Comparison of ENCODE assay signal across 7 mouse cellular contexts in the genomic region with DNA sequence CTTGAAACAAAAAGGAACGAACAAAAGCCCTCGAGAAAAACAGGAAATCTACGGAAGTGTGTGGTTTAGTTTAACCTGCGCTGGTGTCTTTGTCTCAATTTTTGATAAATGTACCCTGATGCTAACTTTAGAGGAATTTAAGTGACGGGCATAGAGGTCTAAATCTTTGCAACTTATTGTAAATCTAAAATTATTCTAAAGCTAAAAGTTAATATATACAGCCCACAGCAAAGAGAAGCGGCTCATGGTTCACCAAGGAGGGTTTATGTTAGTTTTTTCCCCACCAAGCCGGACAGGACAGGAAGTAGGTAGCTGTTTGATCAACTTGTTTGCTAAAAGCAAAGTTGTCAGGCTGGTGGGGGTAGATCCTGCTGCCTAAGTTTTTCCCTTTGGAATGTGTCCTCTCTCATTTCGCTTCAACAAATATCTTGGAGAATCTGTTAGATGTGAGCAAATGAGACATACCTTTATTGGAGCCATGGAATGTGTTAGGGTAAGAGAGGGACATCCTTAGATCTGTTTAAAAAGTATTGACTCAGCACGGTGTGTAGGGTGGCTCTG. TPM values are rescaled to one million over a fixed set of nuclear protein-coding genes. Genes with fewer than 3 reads are reported as not detected.
DNase-seq lines count a peak whose midpoint lies in the region; ATAC-seq and TF ChIP-seq lines count a peak whose summit lies in the region.

No protein-coding gene starts in this region.

- no peaks in the 10 kb centered on the region for H3K9me3 ChIP-seq in forebrain, postnatal 0 days (ENCODE audit: low read length)
- H3K9me3 ChIP-seq in liver, embryonic 13.5 days (replicated peaks) = no peaks in the 10 kb centered on the region

- no peak for DNase-seq in spleen, adult 2 months (ENCODE audit: low read depth in 1 of 2, low spot score in 2 of 2)
- no peak for DNase-seq in spleen, postnatal 14 days (ENCODE audit: low spot score in 2 of 2)
- no peak for DNase-seq in forebrain, postnatal 0 days
- DNase-seq in liver, embryonic 13.5 days = no peak
- no peak for DNase-seq in cerebellum, adult 9-10 months
- no peak for DNase-seq in urinary bladder, postnatal 25 days (ENCODE audit: low spot score)
- no peak for DNase-seq in kidney, adult 9 months

- H3K36me3 ChIP-seq in spleen, adult 2 months (ENCODE audit: control insufficient read depth, insufficient read depth, low read length) = no peaks in the 10 kb centered on the region
- H3K36me3 ChIP-seq in forebrain, postnatal 0 days (ENCODE audit: insufficient read depth) = peaks cover 12% of the 10 kb centered on the region
- H3K36me3 ChIP-seq in liver, embryonic 13.5 days = peaks cover 13% of the 10 kb centered on the region

- WGBS in spleen, adult 2 months = 9% methylated on average over 9 of the region's 9 CpGs
- WGBS in forebrain, postnatal 0 days = 65% methylated on average over 9 of the region's 9 CpGs
- WGBS in liver, embryonic 13.5 days (ENCODE audit: insufficient replicate concordance) = 10% methylated on average over 9 of the region's 9 CpGs

- H3K4me3 ChIP-seq in spleen, adult 2 months (ENCODE audit: extremely low read depth, insufficient read depth, insufficient read length) = peak overlapping the region; percentile 80
- H3K4me3 ChIP-seq in forebrain, postnatal 0 days (ENCODE audit: low read depth, low read length) = peak overlapping the region; percentile 45
- H3K4me3 ChIP-seq in liver, embryonic 13.5 days (replicated peaks) = peak overlapping the region; percentile 66

- ATAC-seq in forebrain, postnatal 0 days = no peak
- ATAC-seq in liver, embryonic 13.5 days (ENCODE audit: low read depth) = no peak

- H3K27me3 ChIP-seq in spleen, adult 2 months (ENCODE audit: control insufficient read depth, insufficient read depth, low read length) = no peaks in the 10 kb centered on the region
- H3K27me3 ChIP-seq in forebrain, postnatal 0 days (ENCODE audit: insufficient read depth, low read length) = peaks cover 4% of the 10 kb centered on the region; the same call in 1 of the 2 replicates
- peaks cover 7% of the 10 kb centered on the region; the same call in 1 of the 2 replicates for H3K27me3 ChIP-seq in liver, embryonic 13.5 days

- TF ChIP-seq POLR2A in spleen, adult 2 months (IDR thresholded peaks at IDR 0.05; ENCODE audit: low read depth, low read length) = no peak

- no peak for TF ChIP-seq CTCF in spleen, adult 2 months (IDR thresholded peaks at IDR 0.05; ENCODE audit: extremely low read depth, insufficient read depth, insufficient read length, insufficient replicate concordance)
- no peak for TF ChIP-seq CTCF in forebrain, postnatal 0 days (IDR thresholded peaks at IDR 0.05; ENCODE audit: low read depth)

- peak overlapping the region; percentile 74 for H3K4me2 ChIP-seq in forebrain, postnatal 0 days (ENCODE audit: low read depth)
- H3K4me2 ChIP-seq in liver, embryonic 13.5 days = peak overlapping the region; percentile 82

- H3K27ac ChIP-seq in spleen, adult 2 months (ENCODE audit: insufficient read depth, low read length) = peak overlapping the region; percentile 20; the same call in 1 of the 2 replicates
- no peak overlapping the region for H3K27ac ChIP-seq in forebrain, postnatal 0 days (ENCODE audit: low read depth, low read length)
- H3K27ac ChIP-seq in liver, embryonic 13.5 days = peak overlapping the region; percentile 69

- 0 out of 2 replicates have a peak overlapping the region, but pooled peaks have one; percentile 44 for H3K9ac ChIP-seq in forebrain, postnatal 0 days
- H3K9ac ChIP-seq in liver, embryonic 13.5 days = peak overlapping the region; percentile 69

- H3K4me1 ChIP-seq in spleen, adult 2 months (ENCODE audit: control insufficient read depth, insufficient read depth, insufficient read length) = peaks cover 2% of the 10 kb centered on the region; the same call in 1 of the 2 replicates
- peaks cover 3% of the 10 kb centered on the region; the same call in 1 of the 2 replicates for H3K4me1 ChIP-seq in forebrain, postnatal 0 days (ENCODE audit: insufficient read depth)
- H3K4me1 ChIP-seq in liver, embryonic 13.5 days (replicated peaks) = peaks cover 6% of the 10 kb centered on the region; the same call in 1 of the 2 replicates

RNA-seq across cellular contexts. Expression of gene Ccdc125, which starts 0.7 kb away (rescaled TPM):
- 2.7 and 2.9 TPM in 2 replicates for polyA plus RNA-seq in spleen, adult 2 months (2012; rRNA removed)
- 0.19 and 1.0 TPM in 2 replicates for total RNA-seq in forebrain, postnatal 0 days (2014; rRNA removed)
- polyA plus RNA-seq in forebrain, postnatal 0 days (2015; fragmentation: Nextera tagmentation; extraction: Ambion mirVana) = 0.80 and 1.3 TPM in 2 replicates
- polyA plus RNA-seq in liver, embryonic 13.5 days (2015; fragmentation: Nextera tagmentation; extraction: Ambion mirVana) = 5.3 and 6.0 TPM in 2 replicates

RNA-seq across cellular contexts. Expression of gene Taf9, which starts 18.9 kb away (rescaled TPM):
- polyA plus RNA-seq in spleen, adult 2 months (2012; rRNA removed) = 2.3 and 2.9 TPM in 2 replicates
- 50.1 and 50.8 TPM in 2 replicates for total RNA-seq in forebrain, postnatal 0 days (2014; rRNA removed)
- 40.8 and 57.6 TPM in 2 replicates for polyA plus RNA-seq in forebrain, postnatal 0 days (2015; fragmentation: Nextera tagmentation; extraction: Ambion mirVana)
- 15.9 and 16.8 TPM in 2 replicates for polyA plus RNA-seq in liver, embryonic 13.5 days (2015; fragmentation: Nextera tagmentation; extraction: Ambion mirVana)

RNA-seq across cellular contexts. Expression of gene Rad17, which starts 19.4 kb away (rescaled TPM):
- 2.7 and 2.8 TPM in 2 replicates for polyA plus RNA-seq in spleen, adult 2 months (2012; rRNA removed)
- 22.2 and 28.2 TPM in 2 replicates for total RNA-seq in forebrain, postnatal 0 days (2014; rRNA removed)
- polyA plus RNA-seq in forebrain, postnatal 0 days (2015; fragmentation: Nextera tagmentation; extraction: Ambion mirVana) = 11.3 and 13.3 TPM in 2 replicates
- polyA plus RNA-seq in liver, embryonic 13.5 days (2015; fragmentation: Nextera tagmentation; extraction: Ambion mirVana) = 15.2 and 18.6 TPM in 2 replicates

RNA-seq across cellular contexts. Expression of gene Ak6, which starts 19.5 kb away (rescaled TPM):
- 15.5 and 19.3 TPM in 2 replicates for polyA plus RNA-seq in spleen, adult 2 months (2012; rRNA removed)
- 162 and 212 TPM in 2 replicates for total RNA-seq in forebrain, postnatal 0 days (2014; rRNA removed)
- 401 and 512 TPM in 2 replicates for polyA plus RNA-seq in forebrain, postnatal 0 days (2015; fragmentation: Nextera tagmentation; extraction: Ambion mirVana)
- polyA plus RNA-seq in liver, embryonic 13.5 days (2015; fragmentation: Nextera tagmentation; extraction: Ambion mirVana) = 219 and 231 TPM in 2 replicates

RNA-seq across cellular contexts. Expression of gene Marveld2, which starts 53.5 kb away (rescaled TPM):
- polyA plus RNA-seq in spleen, adult 2 months (2012; rRNA removed) = 4.5 and 5.3 TPM in 2 replicates
- 1.0 and 1.8 TPM in 2 replicates for total RNA-seq in forebrain, postnatal 0 days (2014; rRNA removed)
- polyA plus RNA-seq in forebrain, postnatal 0 days (2015; fragmentation: Nextera tagmentation; extraction: Ambion mirVana) = 1.1 and 1.3 TPM in 2 replicates
- 6.0 and 6.4 TPM in 2 replicates for polyA plus RNA-seq in liver, embryonic 13.5 days (2015; fragmentation: Nextera tagmentation; extraction: Ambion mirVana)
